Mouse (Mus musculus): ENCODE measurements around the gene Ampd3. TPM values are rescaled to one million over a fixed set of nuclear protein-coding genes. Genes with fewer than 3 reads are reported as not detected.

The Ampd3 gene
- 1.5 TPM in 2 replicates for polyA plus RNA-seq (2015; fragmentation: Nextera tagmentation; extraction: Ambion mirVana)

GRCm38 (mm10) chr7:110768001-110768400 lies at the start of gene Ampd3:
Gene Ampd3, plus strand, starts transcription at chr7:110768206.
- Histone ChIP-seq H3K4me2 (peak within 1 kb of the TSS; percentile 95), H3K9me3 (replicated peaks) (no peaks in the 10 kb centered on the region), H3K27ac (no peak within 1 kb of the TSS), H3K4me1 (peaks cover 11% of the 10 kb centered on the region), H3K9ac (peak within 1 kb of the TSS; percentile 74), H3K27me3 (peaks cover 22% of the 10 kb centered on the region), H3K36me3 (ENCODE audit: poor library complexity, severe bottlenecking) (no peaks in the 10 kb centered on the region), H3K4me3 (peak within 1 kb of the TSS; percentile 52)
- 16% methylated on average over 14 of the region's 16 CpGs for WGBS
- no peak for ATAC-seq

DNA sequence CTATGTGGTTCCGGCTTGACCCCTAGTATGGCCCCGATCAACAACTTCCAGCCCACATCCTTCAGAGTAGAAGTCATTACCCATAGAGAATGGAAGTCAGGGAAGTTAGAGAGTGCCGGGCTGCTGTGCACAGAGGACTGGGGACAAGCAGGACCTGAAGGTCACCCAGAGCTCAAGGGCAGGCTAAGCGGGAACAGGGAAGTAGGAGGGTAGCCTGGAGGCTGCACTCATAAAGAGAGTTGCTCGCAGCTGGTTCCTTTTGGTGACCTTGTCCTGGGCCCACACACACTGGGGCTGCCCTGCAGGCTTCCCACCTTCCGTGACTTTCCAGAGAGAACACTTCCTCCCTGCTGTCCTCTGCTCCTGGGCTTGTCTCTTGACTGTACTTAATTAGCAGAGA lies 49.5 kb upstream of the Ampd3 start:
- 88% methylated on average over 6 of the region's 6 CpGs for WGBS
- H3K27me3 ChIP-seq: no peaks in the 10 kb centered on the region

GRCm38 (mm10) chr7:110719857-110720256 lies 48.1 kb upstream of the Ampd3 start:
- H3K4me2 ChIP-seq: no peak overlapping the region
- no peak for ATAC-seq
- H3K36me3 ChIP-seq (ENCODE audit: poor library complexity, severe bottlenecking): no peaks in the 10 kb centered on the region
- no peak overlapping the region for H3K27ac ChIP-seq
- H3K9ac ChIP-seq: no peak overlapping the region
- no peaks in the 10 kb centered on the region for H3K9me3 ChIP-seq (replicated peaks)
- no peaks in the 10 kb centered on the region for H3K4me1 ChIP-seq
- no peaks in the 10 kb centered on the region for H3K27me3 ChIP-seq
- H3K4me3 ChIP-seq: no peak overlapping the region
- 86% methylated on average over 4 of the region's 4 CpGs for WGBS

More for the DNA sequence above, 49.5 kb upstream of the Ampd3 start:
- Histone ChIP-seq H3K9ac (no peak overlapping the region), H3K4me2 (no peak overlapping the region), H3K27ac (no peak overlapping the region), H3K36me3 (ENCODE audit: poor library complexity, severe bottlenecking) (no peaks in the 10 kb centered on the region), H3K4me3 (no peak overlapping the region), H3K4me1 (no peaks in the 10 kb centered on the region), H3K9me3 (replicated peaks) (no peaks in the 10 kb centered on the region)
- no peak for ATAC-seq

- Histone ChIP-seq H3K9ac (no peak overlapping the region), H3K27ac (no peak overlapping the region), H3K9me3 (replicated peaks) (no peaks in the 10 kb centered on the region), H3K36me3 (ENCODE audit: poor library complexity, severe bottlenecking) (no peaks in the 10 kb centered on the region), H3K4me2 (no peak overlapping the region), H3K4me1 (no peaks in the 10 kb centered on the region), H3K4me3 (no peak overlapping the region), H3K27me3 (no peaks in the 10 kb centered on the region)
- ATAC-seq: no peak
- 83% methylated on average over 4 of the region's 4 CpGs for WGBS
These were observed 45.8 kb upstream of the Ampd3 start for GRCm38 (mm10) chr7:110722183-110722582.

- WGBS: 25% methylated on average over 2 of the region's 2 CpGs
- H3K36me3 ChIP-seq (ENCODE audit: poor library complexity, severe bottlenecking): no peaks in the 10 kb centered on the region
- peak; percentile 55 for ATAC-seq
- no peak overlapping the region for H3K27ac ChIP-seq
- peaks cover 9% of the 10 kb centered on the region; the same call in 1 of the 2 replicates for H3K4me1 ChIP-seq
- H3K4me3 ChIP-seq: no peak overlapping the region
- no peak overlapping the region for H3K9ac ChIP-seq
- H3K4me2 ChIP-seq: no peak overlapping the region
- no peaks in the 10 kb centered on the region for H3K27me3 ChIP-seq
- no peaks in the 10 kb centered on the region for H3K9me3 ChIP-seq (replicated peaks)
These were observed 41.0 kb upstream of the Ampd3 start for GRCm38 (mm10) chr7:110727049-110727448.

DNA sequence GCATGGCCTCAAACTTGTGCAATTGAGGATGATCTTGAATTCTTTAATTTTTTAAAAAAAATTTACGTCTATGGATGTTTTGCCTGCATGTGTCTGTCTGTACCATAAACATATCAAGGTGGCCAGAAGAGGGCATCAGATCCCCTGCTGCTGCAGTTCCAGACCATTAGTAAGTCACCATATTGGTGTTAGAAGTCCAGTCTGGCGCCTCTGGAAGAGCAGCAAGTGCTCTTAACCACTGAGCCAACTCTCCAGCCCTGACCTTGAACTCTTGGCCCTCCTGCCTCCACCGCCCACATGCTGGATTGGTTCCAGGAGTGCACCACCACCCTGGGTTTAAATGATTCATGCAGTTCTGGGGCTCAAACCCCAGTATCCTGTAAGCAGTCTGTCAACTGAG lies 39.1 kb upstream of the Ampd3 start:
- no peak overlapping the region for H3K9ac ChIP-seq
- H3K4me3 ChIP-seq: no peak overlapping the region
- H3K9me3 ChIP-seq (replicated peaks): no peaks in the 10 kb centered on the region
- H3K4me2 ChIP-seq: no peak overlapping the region
- no peak for ATAC-seq
- H3K36me3 ChIP-seq (ENCODE audit: poor library complexity, severe bottlenecking): no peaks in the 10 kb centered on the region
- H3K27me3 ChIP-seq: no peaks in the 10 kb centered on the region
- H3K27ac ChIP-seq: no peak overlapping the region
- H3K4me1 ChIP-seq: peaks cover 9% of the 10 kb centered on the region; the same call in 1 of the 2 replicates
- WGBS: 52% methylated on average over 3 of the region's 3 CpGs

DNA sequence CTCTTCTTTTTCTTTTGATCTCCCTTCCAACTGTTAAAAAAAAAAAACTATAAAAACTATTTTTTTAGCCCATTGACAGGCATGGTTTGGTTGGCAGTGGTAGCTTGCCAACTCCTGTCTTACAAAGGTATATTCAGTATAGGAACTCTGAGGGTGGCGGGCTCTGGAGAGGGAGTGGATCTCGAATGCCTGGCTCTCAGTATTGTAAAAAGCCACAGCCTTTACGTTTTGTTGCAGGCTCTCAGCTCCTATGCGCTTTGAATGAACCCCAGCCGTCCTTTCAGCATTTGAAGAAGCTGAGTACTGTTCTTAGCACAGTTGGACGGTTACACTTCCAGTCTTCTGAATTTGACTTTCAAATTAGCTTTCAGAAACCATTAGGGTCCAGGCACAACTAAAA lies 38.7 kb upstream of the Ampd3 start:
- peaks cover 9% of the 10 kb centered on the region; the same call in 1 of the 2 replicates for H3K4me1 ChIP-seq

DNA sequence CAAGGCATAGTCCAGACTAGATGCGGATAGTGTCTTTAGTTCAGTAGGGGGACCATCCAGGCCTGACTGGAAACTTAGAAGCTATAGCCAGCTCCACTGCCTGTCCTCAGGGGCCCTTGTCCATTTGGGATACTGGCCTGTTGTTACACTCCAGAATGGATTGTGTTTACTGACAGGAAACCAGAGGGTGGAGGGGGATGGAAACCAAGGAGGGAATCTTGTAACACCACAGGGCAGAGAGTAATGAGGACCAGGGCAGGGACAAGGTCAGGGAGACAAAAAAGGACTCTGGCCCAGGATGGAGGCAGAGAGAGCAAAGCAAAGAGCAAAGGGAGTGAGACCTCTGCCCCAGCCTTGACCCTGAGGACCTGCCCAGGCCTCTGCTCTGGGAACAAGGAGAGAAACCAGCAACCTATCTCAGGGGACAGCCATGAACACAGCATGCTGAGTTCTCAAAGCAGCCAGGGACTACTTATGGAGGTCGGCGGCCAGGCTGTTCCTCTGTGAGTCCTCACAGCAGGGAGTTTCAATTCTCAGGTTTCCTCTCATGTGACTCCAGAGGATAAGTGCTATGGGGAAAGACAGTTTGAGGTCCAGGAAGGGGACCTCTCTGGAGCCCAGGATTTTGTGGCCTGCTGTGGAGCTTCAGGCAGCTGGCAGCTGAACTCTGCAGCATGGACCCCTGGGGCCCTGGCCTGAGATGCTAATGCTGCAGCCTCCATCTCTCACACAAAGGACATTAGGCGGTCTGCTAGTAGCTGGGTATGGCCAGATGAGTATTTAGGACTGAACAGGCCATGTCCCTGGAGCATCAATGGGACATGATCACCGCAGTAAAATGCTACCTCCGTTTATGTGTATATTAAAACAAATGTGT lies 36.7 kb upstream of the Ampd3 start:
- 53% methylated on average over 6 of the region's 6 CpGs for WGBS
- H3K27ac ChIP-seq: no peak overlapping the region
- H3K4me1 ChIP-seq: peaks cover 9% of the 10 kb centered on the region; the same call in 1 of the 2 replicates
- H3K36me3 ChIP-seq (ENCODE audit: poor library complexity, severe bottlenecking): no peaks in the 10 kb centered on the region
- H3K4me2 ChIP-seq: no peak overlapping the region
- H3K27me3 ChIP-seq: no peaks in the 10 kb centered on the region
- no peak for ATAC-seq
- no peaks in the 10 kb centered on the region for H3K9me3 ChIP-seq (replicated peaks)
- no peak overlapping the region for H3K9ac ChIP-seq
- H3K4me3 ChIP-seq: no peak overlapping the region

More for the DNA sequence above, 38.7 kb upstream of the Ampd3 start:
- WGBS: 23% methylated on average over 6 of the region's 6 CpGs
- peak overlapping the region; percentile 44 for H3K27ac ChIP-seq
- no peak overlapping the region for H3K9ac ChIP-seq
- ATAC-seq: no peak
- H3K36me3 ChIP-seq (ENCODE audit: poor library complexity, severe bottlenecking): no peaks in the 10 kb centered on the region
- no peak overlapping the region for H3K4me2 ChIP-seq
- H3K9me3 ChIP-seq (replicated peaks): no peaks in the 10 kb centered on the region
- no peak overlapping the region for H3K4me3 ChIP-seq
- no peaks in the 10 kb centered on the region for H3K27me3 ChIP-seq

DNA sequence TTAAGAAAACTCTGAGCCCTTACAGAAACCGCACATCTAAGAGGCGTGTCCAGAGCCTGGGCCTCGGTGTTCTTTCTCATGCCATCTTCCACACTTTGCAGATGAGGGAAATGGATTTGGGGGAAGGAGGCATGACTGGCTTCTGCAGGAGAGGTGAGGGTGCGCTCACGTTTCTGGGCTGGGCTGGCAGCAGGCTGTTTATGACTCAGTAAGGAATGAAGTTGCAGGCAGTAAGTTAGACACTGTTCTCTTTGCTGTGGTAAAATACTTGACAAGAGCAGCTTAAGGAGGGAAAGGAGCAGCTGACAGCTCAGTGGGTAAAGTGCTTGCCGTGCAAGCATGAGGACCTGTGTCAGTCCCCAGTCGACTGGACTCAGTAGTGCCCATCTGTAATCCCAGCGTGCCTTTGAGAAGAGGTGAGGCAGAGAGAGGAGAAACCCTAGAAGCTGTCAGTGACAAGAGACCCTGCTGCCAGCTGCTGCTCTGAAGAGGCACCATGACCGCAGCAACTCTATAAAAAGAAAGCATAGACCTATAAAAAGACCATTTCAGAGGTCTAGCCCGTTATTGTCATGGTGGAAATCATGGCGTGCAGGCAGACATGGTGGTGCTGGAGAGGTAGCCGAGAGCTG lies 35.9 kb upstream of the Ampd3 start:
- Histone ChIP-seq H3K36me3 (ENCODE audit: poor library complexity, severe bottlenecking) (no peaks in the 10 kb centered on the region), H3K9ac (no peak overlapping the region), H3K4me2 (no peak overlapping the region), H3K27me3 (no peaks in the 10 kb centered on the region), H3K9me3 (replicated peaks) (no peaks in the 10 kb centered on the region), H3K27ac (no peak overlapping the region), H3K4me3 (no peak overlapping the region), H3K4me1 (peaks cover 9% of the 10 kb centered on the region; the same call in 1 of the 2 replicates)
- 85% methylated on average over 12 of the region's 12 CpGs for WGBS
- ATAC-seq: no peak

DNA sequence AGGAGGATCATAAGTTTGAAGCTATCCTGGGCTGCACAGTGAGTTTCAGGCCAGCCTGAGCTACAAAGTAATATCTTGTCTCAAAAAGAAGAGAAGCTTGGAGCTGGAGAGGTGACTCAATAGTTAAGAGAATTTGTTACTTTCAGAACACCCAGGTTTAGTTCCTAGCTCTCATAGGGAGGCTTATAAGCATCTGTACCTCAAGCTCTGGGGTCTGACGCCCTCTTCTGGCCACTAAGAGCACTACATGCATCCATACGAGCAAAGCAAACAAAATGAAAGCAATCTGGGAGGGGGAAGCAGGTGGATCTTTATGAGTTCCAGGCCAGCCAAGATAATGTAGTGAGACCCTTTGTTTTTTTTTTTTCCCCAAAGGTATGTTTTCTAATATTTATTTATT lies 31.1 kb upstream of the Ampd3 start:
- Histone ChIP-seq H3K4me3 (no peak overlapping the region), H3K27ac (no peak overlapping the region), H3K36me3 (ENCODE audit: poor library complexity, severe bottlenecking) (no peaks in the 10 kb centered on the region), H3K4me2 (no peak overlapping the region), H3K4me1 (peaks cover 17% of the 10 kb centered on the region), H3K27me3 (no peaks in the 10 kb centered on the region), H3K9me3 (replicated peaks) (no peaks in the 10 kb centered on the region), H3K9ac (no peak overlapping the region)
- no peak for ATAC-seq
- WGBS: 40% methylated on average over 2 of the region's 2 CpGs

DNA sequence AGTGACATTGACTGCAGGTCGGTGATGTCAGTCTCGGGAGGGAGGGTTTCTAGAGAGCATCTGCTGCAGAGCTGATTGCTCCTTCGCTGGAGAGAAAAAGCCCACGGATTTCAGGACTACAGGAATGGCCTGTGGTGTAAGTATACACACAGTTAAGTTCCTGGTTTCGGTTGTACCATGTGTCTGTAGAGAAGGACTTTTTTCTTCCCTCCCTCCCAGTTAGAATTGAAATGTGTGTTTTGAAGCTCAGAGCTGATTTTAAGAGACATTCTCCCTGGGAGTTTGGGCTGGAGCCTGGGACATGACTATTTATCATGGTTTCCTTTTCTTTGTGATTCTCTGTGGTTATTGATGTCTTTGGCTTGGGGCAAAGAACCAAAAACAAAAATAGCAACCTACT lies 28.2 kb upstream of the Ampd3 start:
- no peak overlapping the region for H3K9ac ChIP-seq
- no peak for ATAC-seq
- H3K4me3 ChIP-seq: no peak overlapping the region
- H3K36me3 ChIP-seq (ENCODE audit: poor library complexity, severe bottlenecking): no peaks in the 10 kb centered on the region
- no peaks in the 10 kb centered on the region for H3K27me3 ChIP-seq
- 62% methylated on average over 5 of the region's 5 CpGs for WGBS
- no peaks in the 10 kb centered on the region for H3K9me3 ChIP-seq (replicated peaks)
- peaks cover 17% of the 10 kb centered on the region for H3K4me1 ChIP-seq
- no peak overlapping the region for H3K27ac ChIP-seq
- no peak overlapping the region for H3K4me2 ChIP-seq

DNA sequence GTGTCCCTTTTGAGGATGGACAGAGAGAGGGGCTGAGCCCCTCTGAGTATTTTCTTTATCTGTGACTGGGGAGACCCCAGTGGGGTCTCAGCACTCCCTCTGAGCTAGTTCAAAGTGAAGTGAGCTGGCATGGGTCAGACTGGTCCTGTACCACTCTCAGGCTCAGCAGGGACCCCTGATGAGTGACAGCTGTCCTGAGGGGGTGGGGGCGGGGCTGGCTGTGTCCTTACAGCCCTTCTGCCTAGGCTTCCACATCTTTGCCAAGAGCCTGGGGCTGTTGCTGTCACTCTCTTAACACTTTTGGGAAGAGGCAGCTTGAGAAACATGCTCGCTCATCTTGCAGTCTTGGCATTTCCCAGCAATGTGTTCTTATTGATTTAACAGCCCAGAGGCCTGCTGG lies 27.8 kb upstream of the Ampd3 start:
- Histone ChIP-seq H3K9ac (no peak overlapping the region), H3K4me2 (no peak overlapping the region), H3K4me1 (peaks cover 17% of the 10 kb centered on the region), H3K36me3 (ENCODE audit: poor library complexity, severe bottlenecking) (no peaks in the 10 kb centered on the region), H3K4me3 (no peak overlapping the region), H3K27ac (no peak overlapping the region), H3K27me3 (no peaks in the 10 kb centered on the region), H3K9me3 (replicated peaks) (no peaks in the 10 kb centered on the region)
- WGBS: 29% methylated on average over 2 of the region's 2 CpGs
- ATAC-seq: peak; percentile 76

Data from forebrain, embryonic 13.5 days (tissue).